Mouse (Mus musculus) 3134 (cell line): Measurements from ENCODE around the gene Syn2.
"Not testable (repeated sequence)": the region's sequence is repeated elsewhere in the genome, so short reads cannot be mapped to it uniquely, and the experiment has no call there.

ENCODE experiments used
- DNase-seq: peaks from one replicate; pipeline ENCODE4 v3.0.0-alpha.2; 2011; ENCODE audit warnings: low spot score; ENCODE audit not compliant: insufficient read length; ENCODE audit errors: extremely low read depth

The Syn2 gene

DNA sequence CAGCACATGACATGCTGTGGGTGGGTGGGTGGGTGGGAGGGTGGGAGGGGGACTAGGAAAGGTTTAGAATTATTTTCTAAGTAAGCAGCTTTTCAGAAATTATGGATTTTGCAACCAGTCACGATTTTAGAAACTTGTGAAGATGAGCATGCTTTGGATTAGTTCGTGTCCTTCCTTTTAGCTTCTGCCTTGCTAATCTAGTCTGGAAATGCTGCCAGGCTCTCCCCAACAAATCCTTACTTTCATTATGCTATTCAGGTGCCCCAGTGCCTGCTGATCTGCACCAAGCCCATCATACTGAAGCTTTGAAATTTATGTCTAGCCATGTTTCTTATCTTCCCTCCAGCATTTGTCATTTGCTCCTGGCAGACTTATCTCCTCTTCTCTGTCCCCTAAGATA, 34.8 kb downstream of the Syn2 start:
- DNase-seq: no peak

GRCm38 (mm10) chr6:115174845-115175244, 40.1 kb downstream of the Syn2 start:
- DNase-seq: peak; percentile 13

- DNase-seq: peak; percentile 17
Observed at GRCm38 (mm10) chr6:115178826-115179225, 44.1 kb downstream of the Syn2 start.

DNA sequence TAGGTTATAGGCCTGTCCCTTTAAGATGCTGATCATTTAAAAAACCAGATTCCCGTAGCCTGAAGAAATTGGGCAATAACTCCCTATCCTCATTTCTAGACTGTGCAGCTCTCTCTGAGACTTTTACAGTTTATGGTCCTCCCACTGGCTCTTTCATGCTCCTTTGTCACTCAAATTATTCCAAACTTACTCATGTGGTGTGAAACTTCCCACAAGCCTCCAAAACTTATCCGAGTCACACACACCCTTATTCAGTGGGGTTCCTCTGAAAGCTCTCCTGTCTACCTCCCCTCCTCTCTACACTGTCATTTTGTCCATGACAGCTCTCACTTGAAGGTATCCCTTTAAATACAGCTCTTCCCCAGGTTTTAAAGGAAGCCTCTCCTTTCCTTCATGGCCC, 46.4 kb downstream of the Syn2 start:
- DNase-seq: no peak

DNA sequence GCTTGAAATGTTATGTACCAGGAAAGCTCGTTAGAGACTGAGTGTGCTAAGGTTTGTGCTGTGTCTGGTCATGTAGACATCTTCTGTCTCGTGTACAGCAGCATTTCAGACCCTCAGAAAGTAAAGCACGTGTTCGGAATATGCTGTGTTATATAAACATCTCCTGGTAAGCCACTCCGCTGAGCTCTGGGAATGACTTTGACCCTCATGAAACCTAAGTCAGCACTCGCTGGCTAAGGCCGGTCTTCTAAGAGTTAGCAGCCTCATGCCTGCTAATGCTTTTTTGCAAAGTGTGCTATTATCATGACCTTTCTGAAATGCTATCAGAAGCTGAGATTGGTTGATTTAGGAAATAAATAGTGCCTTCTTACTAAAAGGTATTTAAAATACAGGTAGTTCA, 56.4 kb downstream of the Syn2 start:
- no peak for DNase-seq

- no peak for DNase-seq
Observed at GRCm38 (mm10) chr6:115200753-115201152, 66.1 kb downstream of the Syn2 start.

GRCm38 (mm10) chr6:115203029-115203428, 68.3 kb downstream of the Syn2 start:
- DNase-seq: no peak

GRCm38 (mm10) chr6:115210187-115210586, 75.5 kb downstream of the Syn2 start:
- no peak for DNase-seq

- DNase-seq: no peak
Observed at GRCm38 (mm10) chr6:115210820-115211219, 76.1 kb downstream of the Syn2 start.

- DNase-seq: no peak
Observed at GRCm38 (mm10) chr6:115212132-115212903, 77.6 kb downstream of the Syn2 start.

- DNase-seq: no peak
Observed at GRCm38 (mm10) chr6:115213129-115213528, 78.4 kb downstream of the Syn2 start.

DNA sequence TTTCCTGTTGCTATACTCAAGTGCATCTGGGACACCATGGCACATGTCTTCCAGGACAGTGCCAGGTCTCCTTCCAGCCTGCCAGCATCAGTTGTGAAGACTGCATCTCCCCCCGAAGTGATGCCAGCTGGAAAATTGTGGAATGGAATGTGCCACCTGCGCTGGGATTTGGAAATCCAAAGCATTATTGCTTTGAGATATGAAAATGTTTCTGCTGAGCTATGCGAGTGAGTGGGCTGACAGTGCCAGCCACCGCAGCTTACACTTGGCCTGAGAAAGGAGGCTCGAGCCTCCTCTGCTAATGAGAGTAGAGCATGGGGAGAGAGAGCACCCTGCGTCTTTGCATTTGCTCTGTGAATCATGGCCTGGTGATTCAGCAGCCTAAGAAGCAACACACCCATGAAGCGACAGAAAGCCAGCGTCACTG, 86.5 kb downstream of the Syn2 start:
- DNase-seq: no peak

DNA sequence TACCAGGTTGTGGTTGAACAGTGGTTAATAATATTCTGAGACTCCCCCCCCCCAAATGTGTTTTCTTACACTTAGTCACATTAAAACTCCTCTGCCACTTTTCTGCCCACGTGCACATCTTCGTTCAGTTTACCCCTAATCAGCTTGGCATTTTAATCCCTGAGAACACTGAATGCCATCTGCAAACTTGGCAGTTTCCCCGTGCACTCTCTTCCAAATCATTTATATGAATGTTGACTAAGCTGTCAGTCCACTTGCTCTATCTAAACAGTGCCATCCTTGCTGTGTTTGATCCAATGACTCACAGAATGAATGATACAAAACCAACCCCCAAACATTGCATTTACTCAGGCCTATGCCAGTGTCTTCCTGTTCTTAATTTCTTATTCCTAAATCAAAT, 90.8 kb downstream of the Syn2 start:
- DNase-seq: no peak

DNA sequence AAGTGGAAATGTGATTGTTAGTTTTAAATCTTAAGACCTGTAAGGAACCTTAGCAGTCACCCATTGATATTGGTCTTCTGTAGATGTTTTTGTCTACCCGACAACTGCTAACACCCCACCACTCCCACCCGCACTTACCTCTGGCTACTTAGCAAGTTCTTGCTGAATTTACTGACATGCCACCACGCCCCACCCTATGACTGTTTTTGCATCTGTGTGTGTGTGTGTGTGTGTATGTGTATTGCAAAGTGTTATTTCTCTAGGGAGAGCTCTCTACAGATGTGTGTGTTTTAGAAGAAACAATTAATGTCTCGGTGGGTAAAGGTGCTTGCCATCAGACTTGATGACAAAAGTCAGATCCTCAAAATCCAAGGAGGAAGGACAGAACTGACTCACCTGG, 92.3 kb downstream of the Syn2 start, which contains the start of gene Gm17482:
Gm17482 (plus strand) TSS at position 301 of the 400 bp plus-strand sequence.
- no peak for DNase-seq

GRCm38 (mm10) chr6:115227529-115227928, 92.8 kb downstream of the Syn2 start:
- peak; percentile 67 for DNase-seq

GRCm38 (mm10) chr6:115230557-115230956, 95.9 kb downstream of the Syn2 start:
- no peak for DNase-seq

- DNase-seq: peak; percentile 62
Observed at GRCm38 (mm10) chr6:115231836-115232235, 97.1 kb downstream of the Syn2 start.

GRCm38 (mm10) chr6:115232562-115232961, 97.9 kb downstream of the Syn2 start:
- DNase-seq: peak; percentile 16

GRCm38 (mm10) chr6:115238031-115239027, 103.6 kb downstream of the Syn2 start:
- no peak for DNase-seq

DNA sequence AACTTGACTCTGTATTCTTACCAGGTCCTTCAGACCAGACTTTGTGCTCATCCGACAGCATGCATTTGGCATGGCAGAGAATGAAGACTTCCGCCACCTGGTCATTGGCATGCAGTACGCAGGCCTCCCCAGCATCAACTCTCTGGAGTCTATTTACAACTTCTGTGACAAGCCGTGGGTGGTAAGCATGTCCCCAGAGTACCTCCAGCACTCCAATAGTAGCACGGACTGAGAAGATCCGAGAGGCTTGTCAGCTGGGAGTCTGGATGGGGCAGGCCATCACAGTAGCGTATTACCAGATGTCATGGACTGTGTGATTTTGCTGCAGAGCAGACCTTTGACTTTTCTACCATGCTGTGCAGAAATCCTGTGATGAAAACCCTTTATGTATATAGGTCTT, 104.6 kb downstream of the Syn2 start:
- no peak for DNase-seq

GRCm38 (mm10) chr6:115240431-115240830, 105.7 kb downstream of the Syn2 start:
- not testable (repeated sequence) for DNase-seq
